Mouse (Mus musculus) intestine, embryonic 15.5 days (tissue): ENCODE results near the gene Olfr837. TPM values are rescaled to one million over a fixed set of nuclear protein-coding genes. Genes with fewer than 3 reads are reported as not detected.
"Not testable (repeated sequence)": the region's sequence is repeated elsewhere in the genome, so short reads cannot be mapped to it uniquely, and the experiment has no call there.

Source experiments
- ATAC-seq: fragments of 200-750 bp; cut with Nextera tagmentation; 2 replicates; pipeline ENCODE4 v1.8.0; 2017; ENCODE audit warnings: moderate TSS enrichment, moderate library complexity
- H3K27ac ChIP-seq: fragments of 300-500 bp; sonication (generic); 2 replicates; pipeline ENCODE4 v1.5.1; 2015; ENCODE audit warnings: mild to moderate bottlenecking, inconsistent platforms
- H3K27me3 ChIP-seq: fragments of 300-500 bp; sonication (generic); replicated peaks from 2 replicates; pipeline ENCODE4 v1.6.1; 2015; ENCODE audit warnings: inconsistent platforms
- H3K36me3 ChIP-seq: fragments of 300-500 bp; sonication (generic); 2 replicates; pipeline ENCODE4 v1.6.1; 2015; ENCODE audit warnings: inconsistent platforms
- H3K4me1 ChIP-seq: fragments of 300-500 bp; sonication (generic); replicated peaks from 2 replicates; pipeline ENCODE4 v1.6.1; 2015; ENCODE audit warnings: inconsistent platforms
- H3K4me2 ChIP-seq: fragments of 300-500 bp; sonication (generic); replicated peaks from 2 replicates; pipeline ENCODE4 v1.6.1; 2015; ENCODE audit warnings: mild to moderate bottlenecking, inconsistent platforms
- H3K4me3 ChIP-seq: fragments of 300-500 bp; sonication (generic); replicated peaks from 2 replicates; pipeline ENCODE4 v1.5.1; 2015; ENCODE audit warnings: inconsistent platforms
- H3K9ac ChIP-seq: fragments of 300-500 bp; sonication (generic); 2 replicates; pipeline ENCODE4 v1.6.1; 2015; ENCODE audit warnings: inconsistent platforms
- H3K9me3 ChIP-seq: fragments of 300-500 bp; sonication (generic); 2 replicates; pipeline ENCODE4 v1.6.1; 2016; ENCODE audit warnings: inconsistent platforms
- WGBS: fragments of 180-500 bp; shearing (Covaris S2); methylation state at CpG from one replicate; pipeline ENCODE4 v1.1.7; 2015; 5-methylcytosine and 5-hydroxymethylcytosine counted together
- polyA plus RNA-seq: library from polyadenylated mRNA; unstranded; fragments of >200 nt; fragmentation: Nextera tagmentation; extraction: Ambion mirVana; gene quantifications from 2 replicates; pipeline ENCODE4 v1.2.1, GENCODE M21; 2015

Olfr837 gene
- not detected in 2 replicates for polyA plus RNA-seq

DNA sequence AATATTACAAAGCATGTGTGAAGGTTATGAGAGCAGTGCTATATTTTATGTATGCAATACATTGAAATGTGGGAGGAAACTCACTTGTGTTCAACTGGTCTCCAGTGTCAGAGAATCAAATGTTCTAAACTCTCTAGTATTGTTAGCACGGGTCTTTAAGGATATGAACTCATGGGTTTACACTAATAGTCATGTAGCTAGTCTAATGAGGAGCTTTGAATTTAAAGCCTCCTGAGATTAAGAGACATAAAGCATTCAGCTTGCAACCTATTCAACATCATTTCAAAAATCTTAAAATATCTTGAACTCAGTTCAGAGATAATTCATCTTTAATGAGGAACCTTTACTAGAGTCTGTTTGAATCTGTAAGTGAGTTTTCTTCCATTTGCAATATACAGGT, at the start of gene Olfr837:
Gene Olfr837, plus strand, starts transcription at position 301 of the 400 bp plus-strand sequence.
- Histone ChIP-seq H3K4me3 (no peak within 1 kb of the TSS), H3K9me3 (no peaks in the 10 kb centered on the region), H3K27ac (no peak within 1 kb of the TSS), H3K4me2 (no peak within 1 kb of the TSS), H3K4me1 (no peaks in the 10 kb centered on the region), H3K9ac (no peak within 1 kb of the TSS), H3K36me3 (no peaks in the 10 kb centered on the region), H3K27me3 (no peaks in the 10 kb centered on the region)
- no peak for ATAC-seq
- 81% methylated on average over 1 of the region's 1 CpGs for WGBS

DNA sequence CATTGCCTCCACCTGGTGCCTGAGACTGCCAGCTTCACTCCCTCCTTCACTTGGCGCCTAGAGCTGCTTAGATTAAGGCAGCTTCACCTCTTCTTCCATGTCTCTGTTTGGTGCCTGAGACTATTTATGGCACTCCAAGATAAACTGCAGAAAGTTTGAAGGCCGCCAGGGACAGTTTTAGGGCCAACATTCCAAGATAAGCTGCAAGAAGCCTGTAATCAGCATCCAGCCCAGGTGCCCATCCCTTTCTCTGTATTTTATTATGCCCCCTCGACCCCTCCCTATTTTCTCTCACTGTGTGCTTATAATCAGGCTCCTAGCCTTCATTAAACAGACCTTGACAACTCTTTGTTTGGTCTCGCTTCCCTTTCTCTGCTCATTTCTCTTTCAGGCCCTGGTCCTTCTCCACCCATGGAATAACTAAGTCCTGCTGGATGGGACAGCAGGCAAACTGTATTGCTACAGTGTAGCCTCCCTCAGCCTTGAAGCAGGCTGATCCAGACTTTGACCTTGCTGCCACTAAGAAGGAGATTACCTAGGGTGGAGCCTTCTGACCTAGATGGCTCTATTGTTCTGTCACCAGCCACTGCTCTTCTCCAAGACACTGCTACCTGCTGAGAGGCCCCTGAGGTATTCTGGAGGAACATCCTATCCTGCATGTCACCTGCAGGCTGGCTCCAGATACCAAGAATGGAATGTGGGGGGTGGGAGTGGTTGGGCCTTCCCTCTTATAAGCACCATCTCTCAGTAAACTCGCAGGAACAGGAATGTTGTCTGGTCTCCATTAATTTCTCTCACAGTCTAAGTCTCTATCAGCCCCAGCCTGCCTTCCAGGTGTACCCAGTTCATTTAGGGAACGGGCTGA, 43.0 kb upstream of the Olfr837 start:
- not testable (repeated sequence) for H3K27me3 ChIP-seq, H3K4me1 ChIP-seq, H3K36me3 ChIP-seq, H3K9ac ChIP-seq, H3K4me3 ChIP-seq, H3K27ac ChIP-seq, H3K9me3 ChIP-seq, H3K4me2 ChIP-seq
- WGBS, result 30% methylated on average over 6 of the region's 6 CpGs
- ATAC-seq, result peak; percentile 96

DNA sequence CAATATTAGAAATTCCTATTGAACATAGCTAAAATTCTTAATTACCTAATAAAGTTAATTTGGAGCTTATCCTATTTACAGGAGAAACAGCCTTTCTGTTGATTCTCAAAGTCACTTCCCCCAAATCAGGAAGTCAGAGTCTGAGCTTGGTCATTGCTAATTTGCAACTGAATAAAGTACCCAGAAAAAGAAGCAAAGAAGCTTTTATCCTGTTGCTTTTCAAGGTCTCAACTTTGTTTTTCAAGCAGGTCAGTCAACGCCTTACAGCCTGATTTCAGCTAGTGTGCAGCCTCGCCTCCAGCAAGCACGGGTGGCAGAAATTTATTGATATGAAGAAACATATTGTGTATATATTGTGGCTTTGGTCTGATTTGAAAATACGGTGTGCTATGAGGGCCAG, 38.8 kb upstream of the Olfr837 start:
- H3K27me3 ChIP-seq, result no peaks in the 10 kb centered on the region
- no peak for ATAC-seq
- no peak overlapping the region for H3K9ac ChIP-seq
- no peak overlapping the region for H3K27ac ChIP-seq
- WGBS, result 93% methylated on average over 4 of the region's 4 CpGs
- no peaks in the 10 kb centered on the region for H3K36me3 ChIP-seq
- no peaks in the 10 kb centered on the region for H3K9me3 ChIP-seq
- H3K4me3 ChIP-seq, result no peak overlapping the region
- H3K4me2 ChIP-seq, result no peak overlapping the region
- no peaks in the 10 kb centered on the region for H3K4me1 ChIP-seq

DNA sequence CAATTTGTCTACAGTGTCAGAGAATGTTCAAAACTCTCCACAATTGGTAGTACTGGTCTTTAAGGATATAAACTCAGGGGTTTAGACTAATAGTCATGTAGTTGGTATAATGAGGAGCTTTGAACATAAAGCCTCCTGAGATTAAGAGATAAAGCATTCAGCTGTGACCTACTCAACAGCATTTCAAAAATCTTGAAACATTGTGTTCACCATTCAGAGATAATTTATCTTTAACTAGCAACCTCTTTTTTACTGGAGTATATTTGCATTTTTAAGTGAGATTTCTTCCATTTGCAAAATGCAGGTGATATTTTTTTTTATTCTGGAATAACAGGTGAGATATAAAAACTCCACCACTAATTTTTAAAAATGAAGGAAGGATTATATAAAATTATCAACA, 16.0 kb upstream of the Olfr837 start, which contains the start of gene Olfr836:
Gene Olfr836, plus strand, starts transcription at position 301 of the 400 bp plus-strand sequence.
- H3K27me3 ChIP-seq, result no peaks in the 10 kb centered on the region
- H3K4me3 ChIP-seq, result no peak within 1 kb of the TSS
- H3K9ac ChIP-seq, result no peak within 1 kb of the TSS
- no peaks in the 10 kb centered on the region for H3K9me3 ChIP-seq
- ATAC-seq, result no peak
- no peak within 1 kb of the TSS for H3K27ac ChIP-seq
- no peaks in the 10 kb centered on the region for H3K4me1 ChIP-seq
- no peak within 1 kb of the TSS for H3K4me2 ChIP-seq
- no peaks in the 10 kb centered on the region for H3K36me3 ChIP-seq

DNA sequence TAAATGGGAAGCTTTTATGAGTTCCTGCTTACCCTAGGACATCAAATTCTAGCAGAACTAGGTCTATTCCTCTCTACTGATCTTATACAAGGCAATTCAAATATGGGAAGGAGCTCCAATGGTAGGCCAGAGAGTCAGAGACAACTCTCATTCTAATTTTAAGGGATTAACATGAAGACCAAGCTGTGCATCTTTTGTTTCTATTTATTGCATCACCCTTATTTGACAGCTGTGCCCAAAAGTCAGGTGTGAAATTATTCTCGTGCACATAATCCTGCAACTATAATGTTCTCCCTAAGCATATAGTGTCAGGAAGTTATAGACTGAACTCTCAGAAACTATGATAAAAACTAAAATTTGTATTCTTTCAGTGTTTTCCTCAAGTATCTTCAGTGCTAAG, 41.1 kb downstream of the Olfr837 start, which contains the start of gene Olfr839-ps1:
Gene Olfr839-ps1, minus strand, starts transcription at position 101 of the 400 bp plus-strand sequence.
- Histone ChIP-seq H3K27ac (no peak within 1 kb of the TSS), H3K4me3 (no peak within 1 kb of the TSS), H3K9ac (no peak within 1 kb of the TSS), H3K4me2 (no peak within 1 kb of the TSS), H3K36me3 (no peaks in the 10 kb centered on the region), H3K4me1 (no peaks in the 10 kb centered on the region), H3K27me3 (no peaks in the 10 kb centered on the region), H3K9me3 (no peaks in the 10 kb centered on the region)
- WGBS, result 86% methylated on average over 1 of the region's 1 CpGs
- ATAC-seq, result no peak

Other genes with a start within 250 kb of the Olfr837 start
- gene Olfr832, start 199.2 kb upstream of the Olfr837 start, polyA plus RNA-seq, result not detected in 2 replicates
- not detected in 2 replicates for gene Olfr834, start 148.3 kb upstream of the Olfr837 start, polyA plus RNA-seq
- not detected in 2 replicates for gene Olfr835, start 103.6 kb upstream of the Olfr837 start, polyA plus RNA-seq
- not detected in 2 replicates for gene Olfr836, start 15.9 kb upstream of the Olfr837 start, polyA plus RNA-seq
- gene Olfr839-ps1, start 41.0 kb downstream of the Olfr837 start, polyA plus RNA-seq, result not detected in 2 replicates
- gene Olfr843, start 115.7 kb downstream of the Olfr837 start, polyA plus RNA-seq, result not detected in 2 replicates
- not detected in 2 replicates for gene Olfr844, start 180.0 kb downstream of the Olfr837 start, polyA plus RNA-seq
- gene Olfr845, start 200.1 kb downstream of the Olfr837 start, polyA plus RNA-seq, result not detected in 2 replicates
- gene Olfr846, start 227.7 kb downstream of the Olfr837 start, polyA plus RNA-seq, result not detected in 2 replicates
- gene Olfr847, start 242.4 kb downstream of the Olfr837 start, polyA plus RNA-seq, result not detected in 2 replicates